Mouse (Mus musculus): ENCODE data around the gene 1190007I07Rik.

GRCm38 (mm10) chr10:82622235-82622634 lies 793 bp downstream of the 1190007I07Rik start:
- TF ChIP-seq MAFK (IDR thresholded peaks at IDR 0.05; ENCODE audit: insufficient read depth, low read depth, low read length), result no peak
- TF ChIP-seq CHD2 (IDR thresholded peaks at IDR 0.05; ENCODE audit: low read depth, low read length), result no peak
- no peak for TF ChIP-seq HCFC1 (IDR thresholded peaks at IDR 0.05; ENCODE audit: borderline replicate concordance, insufficient read depth, low read length)

Measured in ES-E14 (cell line).